Mouse (Mus musculus) MEL (cell line): ENCODE measurements at regions not wholly inside any gene's neighbourhood (a gene's known extent, or its start where the extent isn't known, plus 50 kb on each side); places are given as distances from the start of the nearest gene placed in this dataset.

Experiments used
- DNase-seq: peaks from one replicate; pipeline ENCODE4 v3.0.0; 2011; ENCODE audit warnings: low read depth, low spot score
- H3K27ac ChIP-seq: 2 replicates; pipeline ENCODE4 v1.5.1; 2012; ENCODE audit warnings: low read depth, mild to moderate bottlenecking, control low read depth, low read length, moderate library complexity; ENCODE audit not compliant: control insufficient read depth
- H3K27me3 ChIP-seq, 2 experiments: fragments of 150-350 bp in 1 of 2; sonication (generic) in 1 of 2; 2 replicates each; pipeline ENCODE4 v1.6.1; 2012; ENCODE audit warnings: low read length in 2 of 2, mild to moderate bottlenecking in 2 of 2, improper control_type of control experiment in 1 of 2, moderate library complexity in 1 of 2; ENCODE audit not compliant: insufficient read depth in 2 of 2, control insufficient read depth in 1 of 2
- H3K36me3 ChIP-seq, 2 experiments: 2 replicates each; pipeline ENCODE4 v1.6.1; 2012 to 2014; ENCODE audit warnings: low read length in 2 of 2, improper control_type of control experiment in 1 of 2, inconsistent platforms in 1 of 2, mild to moderate bottlenecking in 1 of 2; ENCODE audit not compliant: insufficient read depth in 2 of 2, control insufficient read depth in 1 of 2
- H3K4me1 ChIP-seq, 2 experiments: fragments of 150-350 bp in 1 of 2; sonication (generic) in 1 of 2; 2 replicates each; pipeline ENCODE4 v1.6.1; 2012; ENCODE audit warnings: low read length in 2 of 2, improper control_type of control experiment in 1 of 2, mild to moderate bottlenecking in 1 of 2; ENCODE audit not compliant: insufficient read depth in 2 of 2, control insufficient read depth in 1 of 2
- H3K4me3 ChIP-seq, 2 experiments: fragments of 150-350 bp in 1 of 2; sonication (generic) in 1 of 2; 2 replicates each; pipeline ENCODE4 v1.5.1; 2012; ENCODE audit warnings: low read depth in 2 of 2, low read length in 2 of 2, mild to moderate bottlenecking in 2 of 2, moderate library complexity in 2 of 2, control low read depth in 1 of 2, improper control_type of control experiment in 1 of 2; ENCODE audit not compliant: control insufficient read depth in 1 of 2, insufficient read depth in 1 of 2
- H3K79me2 ChIP-seq: 2 replicates; pipeline ENCODE4 v1.6.1; 2012; ENCODE audit warnings: mild to moderate bottlenecking, low read length, moderate library complexity; ENCODE audit not compliant: control insufficient read depth, poor library complexity, insufficient read depth
- H3K9ac ChIP-seq: 2 replicates; pipeline ENCODE4 v1.6.1; 2012; ENCODE audit warnings: low read depth, mild to moderate bottlenecking, control low read depth, low read length, moderate library complexity; ENCODE audit not compliant: control insufficient read depth, poor library complexity, severe bottlenecking
- H3K9me3 ChIP-seq: fragments of 150-350 bp; sonication (generic); replicated peaks from 2 replicates; pipeline ENCODE4 v1.6.1; 2012; ENCODE audit warnings: mild to moderate bottlenecking, low read length, improper control_type of control experiment, moderate library complexity; ENCODE audit not compliant: insufficient read depth
- BHLHE40 ChIP-seq: IDR thresholded peaks from 2 replicates; pipeline ENCODE4 v1.6.1; 2012; ENCODE audit warnings: low read depth, mild to moderate bottlenecking, inconsistent platforms, low read length, improper control_type of control experiment, borderline replicate concordance
- CHD2 ChIP-seq: IDR thresholded peaks from 2 replicates; pipeline ENCODE4 v1.6.1; 2011; ENCODE audit warnings: low read length, improper control_type of control experiment
- CTCF ChIP-seq, 3 experiments: IDR thresholded peaks in 2 of 3; conservative IDR thresholded peaks in 1 of 3; 2 replicates each; pipeline ENCODE4 v1.5.1; 2011 to 2012; ENCODE audit warnings: low read length in 3 of 3, low read depth in 2 of 3, mild to moderate bottlenecking in 2 of 3, improper control_type of control experiment in 1 of 3, inconsistent platforms in 1 of 3, mixed read lengths in 1 of 3, moderate library complexity in 1 of 3; ENCODE audit not compliant: control insufficient read depth in 1 of 3, insufficient read depth in 1 of 3, poor library complexity in 1 of 3, severe bottlenecking in 1 of 3
- E2F4 ChIP-seq: IDR thresholded peaks from 2 replicates; pipeline ENCODE4 v1.6.1; 2011; ENCODE audit warnings: low read depth, low read length, improper control_type of control experiment, borderline replicate concordance
- EP300 ChIP-seq, 2 experiments: IDR thresholded peaks; 2 replicates each; pipeline ENCODE4 v1.6.1; 2011; ENCODE audit warnings: improper control_type of control experiment in 2 of 2, low read length in 2 of 2, low read depth in 1 of 2, mild to moderate bottlenecking in 1 of 2
- ETS1 ChIP-seq: IDR thresholded peaks from 2 replicates; pipeline ENCODE4 v1.6.1; 2012; ENCODE audit warnings: low read depth, mild to moderate bottlenecking, inconsistent platforms, low read length, improper control_type of control experiment, moderate library complexity
- GABPA ChIP-seq: IDR thresholded peaks from 2 replicates; pipeline ENCODE4 v1.6.1; 2012; ENCODE audit warnings: low read depth, mild to moderate bottlenecking, inconsistent platforms, low read length, improper control_type of control experiment, moderate library complexity
- GATA1 ChIP-seq: IDR thresholded peaks from 2 replicates; pipeline ENCODE4 v1.6.1; 2011; ENCODE audit warnings: low read depth, low read length, improper control_type of control experiment
- HCFC1 ChIP-seq: IDR thresholded peaks from 2 replicates; pipeline ENCODE4 v1.6.1; 2012; ENCODE audit warnings: low read depth, mild to moderate bottlenecking, inconsistent platforms, low read length, improper control_type of control experiment, moderate library complexity
- JUND ChIP-seq: IDR thresholded peaks from 2 replicates; pipeline ENCODE4 v1.6.1; 2011; ENCODE audit warnings: low read depth, mild to moderate bottlenecking, improper control_type of control experiment, low read length
- KAT2A ChIP-seq: conservative IDR thresholded peaks from 2 replicates; pipeline ENCODE4 v1.6.1; 2012; ENCODE audit warnings: low read depth, low read length, improper control_type of control experiment, inconsistent platforms
- MAFK ChIP-seq: IDR thresholded peaks from 2 replicates; pipeline ENCODE4 v1.6.1; 2011; ENCODE audit warnings: low read depth, mild to moderate bottlenecking, low read length, improper control_type of control experiment, borderline replicate concordance
- MAX ChIP-seq: IDR thresholded peaks from 2 replicates; pipeline ENCODE4 v1.6.1; 2011; ENCODE audit warnings: low read length, improper control_type of control experiment
- MAZ ChIP-seq: IDR thresholded peaks from 2 replicates; pipeline ENCODE4 v1.6.1; 2012; ENCODE audit warnings: low read depth, mild to moderate bottlenecking, inconsistent platforms, low read length, improper control_type of control experiment
- MXI1 ChIP-seq: IDR thresholded peaks from 2 replicates; pipeline ENCODE4 v1.6.1; 2011; ENCODE audit warnings: mild to moderate bottlenecking, low read depth, low read length, improper control_type of control experiment
- MYB ChIP-seq: IDR thresholded peaks from 2 replicates; pipeline ENCODE4 v1.6.1; 2011; ENCODE audit warnings: mild to moderate bottlenecking, low read depth, low read length, improper control_type of control experiment
- MYC ChIP-seq: IDR thresholded peaks from 2 replicates; pipeline ENCODE4 v1.6.1; 2011; ENCODE audit warnings: low read depth, mild to moderate bottlenecking, low read length, improper control_type of control experiment, moderate library complexity
- NELFE ChIP-seq: IDR thresholded peaks from 2 replicates; pipeline ENCODE4 v1.6.1; 2011; ENCODE audit warnings: low read depth, low read length, improper control_type of control experiment
- NRF1 ChIP-seq: IDR thresholded peaks from 2 replicates; pipeline ENCODE4 v1.6.1; 2014; ENCODE audit warnings: low read depth, mild to moderate bottlenecking, inconsistent platforms, low read length, improper control_type of control experiment, moderate library complexity; ENCODE audit not compliant: poor library complexity, insufficient read depth, severe bottlenecking
- POLR2A ChIP-seq, 2 experiments: IDR thresholded peaks; 2 replicates each; pipeline ENCODE4 v1.6.1; 2011 to 2012; ENCODE audit warnings: low read length in 2 of 2, mild to moderate bottlenecking in 2 of 2, control low read depth in 1 of 2, improper control_type of control experiment in 1 of 2, low read depth in 1 of 2, moderate library complexity in 1 of 2; ENCODE audit not compliant: control insufficient read depth in 1 of 2, insufficient read depth in 1 of 2, poor library complexity in 1 of 2
- POLR2AphosphoS2 ChIP-seq: IDR thresholded peaks from 2 replicates; pipeline ENCODE4 v1.6.1; 2011; ENCODE audit warnings: low read length, improper control_type of control experiment
- POLR2AphosphoS5 ChIP-seq: IDR thresholded peaks from 2 replicates; pipeline ENCODE4 v1.6.1; 2012; ENCODE audit warnings: low read depth, borderline replicate concordance, mild to moderate bottlenecking, inconsistent platforms, low read length, moderate library complexity, mixed read lengths
- SIN3A ChIP-seq: IDR thresholded peaks from 2 replicates; pipeline ENCODE4 v1.6.1; 2012; ENCODE audit warnings: low read length, improper control_type of control experiment, inconsistent platforms
- SMC3 ChIP-seq: IDR thresholded peaks from 2 replicates; pipeline ENCODE4 v1.6.1; 2011; ENCODE audit warnings: low read depth, low read length, improper control_type of control experiment
- TAL1 ChIP-seq: IDR thresholded peaks from 2 replicates; pipeline ENCODE4 v1.6.1; 2012; ENCODE audit warnings: mild to moderate bottlenecking, inconsistent platforms, low read length, moderate library complexity, mixed read lengths
- TCF12 ChIP-seq: IDR thresholded peaks from 2 replicates; pipeline ENCODE4 v1.6.1; 2014; ENCODE audit warnings: low read depth, mild to moderate bottlenecking, inconsistent platforms, low read length, improper control_type of control experiment, moderate library complexity
- UBTF ChIP-seq: IDR thresholded peaks from 2 replicates; pipeline ENCODE4 v1.6.1; 2012; ENCODE audit warnings: low read depth, mild to moderate bottlenecking, inconsistent platforms, low read length, improper control_type of control experiment, moderate library complexity, borderline replicate concordance; ENCODE audit not compliant: insufficient read depth
- USF1 ChIP-seq: IDR thresholded peaks from 2 replicates; pipeline ENCODE4 v1.6.1; 2014; ENCODE audit warnings: low read depth, mild to moderate bottlenecking, inconsistent platforms, low read length, improper control_type of control experiment, moderate library complexity
- ZC3H11A ChIP-seq: IDR thresholded peaks from 2 replicates; pipeline ENCODE4 v1.6.1; 2012; ENCODE audit warnings: low read depth, mild to moderate bottlenecking, inconsistent platforms, low read length, improper control_type of control experiment
- ZMIZ1 ChIP-seq: IDR thresholded peaks from 2 replicates; pipeline ENCODE4 v1.6.1; 2012; ENCODE audit warnings: low read depth, mild to moderate bottlenecking, inconsistent platforms, low read length, improper control_type of control experiment, moderate library complexity
- ZNF384 ChIP-seq: IDR thresholded peaks from 2 replicates; pipeline ENCODE4 v1.6.1; 2012; ENCODE audit warnings: low read depth, mild to moderate bottlenecking, inconsistent platforms, low read length, improper control_type of control experiment

GRCm38 (mm10) chr15:41947888-41948287, 1813.7 kb downstream of the 9330182O14Rik start:
- TF ChIP-seq MAX, result no peak
- no peak for TF ChIP-seq MXI1
- no peak for TF ChIP-seq NRF1
- TF ChIP-seq ZC3H11A, result no peak
- TF ChIP-seq HCFC1, result no peak
- TF ChIP-seq SMC3, result no peak
- TF ChIP-seq GABPA, result no peak
- no peak for TF ChIP-seq BHLHE40
- TF ChIP-seq CHD2, result no peak
- no peak for DNase-seq
- H3K9me3 ChIP-seq, result no peaks in the 10 kb centered on the region
- no peaks in the 10 kb centered on the region for H3K36me3 ChIP-seq
- H3K4me1 ChIP-seq, result peaks cover 0 to 5% of the 10 kb centered on the region in 2 experiments; a peak in 2 of 4 replicates
- no peak overlapping the region for H3K9ac ChIP-seq
- H3K79me2 ChIP-seq, result no peaks in the 10 kb centered on the region
- no peak overlapping the region for H3K27ac ChIP-seq
- H3K27me3 ChIP-seq, result no peaks in the 10 kb centered on the region
- H3K4me3 ChIP-seq, result no peak overlapping the region

- Histone ChIP-seq H3K79me2 (no peaks in the 10 kb centered on the region), H3K4me3 (peak overlapping the region; percentile 44 to 57), H3K27ac (no peak overlapping the region), H3K36me3 (no peaks in the 10 kb centered on the region), H3K9ac (no peak overlapping the region), H3K27me3 (no peaks in the 10 kb centered on the region), H3K4me1 (peaks cover 0 to 5% of the 10 kb centered on the region in 2 experiments; a peak in 2 of 4 replicates), H3K9me3 (no peaks in the 10 kb centered on the region)
- peak; percentile 77 for DNase-seq
- no peak for TF ChIP-seq POLR2A (IDR thresholded peaks at IDR 0.05; ENCODE audit: control insufficient read depth in 1 of 2, insufficient read depth in 1 of 2, low read depth in 1 of 2, low read length in 2 of 2, poor library complexity in 1 of 2)
- no peak for TF ChIP-seq TAL1
- 0 out of 4 replicates have a peak, but pooled peaks of 1 of the 2 experiments have one; percentile 10 for TF ChIP-seq EP300 (IDR thresholded peaks at IDR 0.05; ENCODE audit: low read depth in 1 of 2, low read length in 2 of 2)
- TF ChIP-seq CTCF (IDR thresholded peaks at IDR 0.05 in 2 of 3, conservative IDR thresholded peaks at IDR 0.05 in 1 of 3; ENCODE audit: control insufficient read depth in 1 of 3, insufficient read depth in 1 of 3, low read depth in 2 of 3, low read length in 3 of 3, poor library complexity in 1 of 3, severe bottlenecking in 1 of 3), result peak; percentile 71 to 88 (median 74)
- TF ChIP-seq CHD2, result no peak
- TF ChIP-seq MYB, result no peak
- TF ChIP-seq SMC3, result peak; percentile 97
- TF ChIP-seq MYC, result 0 out of 2 replicates have a peak, but pooled peaks have one; percentile 29
- no peak for TF ChIP-seq JUND
- TF ChIP-seq ZMIZ1, result no peak
- TF ChIP-seq E2F4, result no peak
- TF ChIP-seq SIN3A, result no peak
- TF ChIP-seq MAFK, result no peak
- TF ChIP-seq TCF12, result no peak
- TF ChIP-seq KAT2A, result no peak
- TF ChIP-seq POLR2AphosphoS2, result no peak
- TF ChIP-seq HCFC1, result no peak
- no peak for TF ChIP-seq UBTF
- no peak for TF ChIP-seq MAZ
- TF ChIP-seq ZNF384, result peak; percentile 61
- TF ChIP-seq POLR2AphosphoS5, result no peak
- no peak for TF ChIP-seq ETS1
- no peak for TF ChIP-seq NELFE
- peak; percentile 63; the same call in 1 of the 2 replicates for TF ChIP-seq GATA1
- peak; percentile 52; the same call in 1 of the 2 replicates for TF ChIP-seq USF1
- peak; percentile 90 for TF ChIP-seq ZC3H11A
Measured at GRCm38 (mm10) chr15:41948347-41949093, 1814.4 kb downstream of the 9330182O14Rik start.
